Mouse (Mus musculus) left cerebral cortex, postnatal 36 days (tissue): ENCODE data around the gene Vmn2r105. TPM values are rescaled to one million over a fixed set of nuclear protein-coding genes. Genes with fewer than 3 reads are reported as not detected.

ENCODE experiments used
- DNase-seq, 2 experiments: peaks; one replicate each; pipeline ENCODE4 v3.0.0; 2021 to 2022; ENCODE audit warnings: low spot score in 2 of 2, mixed read lengths in 1 of 2
- intact Hi-C: fragments of 180-260 bp; cut with DNase I; formaldehyde crosslinking; loops from one replicate; pipeline ENCODE4 v1.15.1; 2025
- total RNA-seq, 2 experiments: library from RNA; stranded (reverse); gene quantifications; 2 replicates each; pipeline ENCODE4 v1.2.3; 2021

The Vmn2r105 gene
- total RNA-seq, result not detected

DNA sequence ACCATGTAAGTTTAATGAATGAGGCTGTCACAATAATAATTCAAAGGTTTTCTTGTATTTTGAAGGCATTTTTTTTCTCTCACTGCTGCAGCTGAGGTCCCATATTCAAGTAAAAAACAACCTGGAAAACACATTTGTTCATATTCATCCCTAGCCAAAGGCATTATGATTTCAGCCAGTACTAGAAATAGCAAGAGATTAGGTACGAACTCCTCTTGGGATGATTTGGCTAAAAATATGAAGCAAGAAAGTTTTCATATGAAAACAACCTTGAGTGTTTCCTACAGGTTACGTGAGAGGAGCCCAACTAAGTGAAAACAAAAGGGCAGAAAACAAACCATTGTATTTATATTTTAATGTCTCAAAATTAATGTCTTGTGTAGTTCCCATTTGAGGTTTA, at the start of gene Vmn2r105:
Vmn2r105 (minus strand) TSS at position 101 of the 400 bp plus-strand sequence.
- intact Hi-C loops, result no loop called here
- DNase-seq, result no peak

DNA sequence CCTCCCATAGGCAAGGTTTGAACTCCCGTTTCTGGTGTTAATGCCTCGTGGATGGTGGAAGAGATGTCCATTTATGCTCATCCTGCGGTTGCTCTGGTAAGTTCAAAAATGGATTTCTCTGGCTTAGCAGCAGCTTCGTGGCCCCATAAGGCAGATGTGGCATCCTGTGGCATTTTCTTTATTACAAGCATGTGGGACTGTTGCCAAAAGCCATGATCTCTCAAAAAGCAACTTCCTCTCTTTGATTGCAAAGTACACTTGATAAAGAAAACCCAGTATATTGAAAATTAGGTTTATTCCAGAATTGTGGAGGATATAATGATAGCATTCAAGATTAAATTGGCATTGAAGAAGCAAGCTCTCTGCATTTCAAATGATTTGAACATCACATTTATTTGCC, 20.7 kb upstream of the Vmn2r105 start:
- DNase-seq, result no peak
- intact Hi-C loops, result no loop called here

DNA sequence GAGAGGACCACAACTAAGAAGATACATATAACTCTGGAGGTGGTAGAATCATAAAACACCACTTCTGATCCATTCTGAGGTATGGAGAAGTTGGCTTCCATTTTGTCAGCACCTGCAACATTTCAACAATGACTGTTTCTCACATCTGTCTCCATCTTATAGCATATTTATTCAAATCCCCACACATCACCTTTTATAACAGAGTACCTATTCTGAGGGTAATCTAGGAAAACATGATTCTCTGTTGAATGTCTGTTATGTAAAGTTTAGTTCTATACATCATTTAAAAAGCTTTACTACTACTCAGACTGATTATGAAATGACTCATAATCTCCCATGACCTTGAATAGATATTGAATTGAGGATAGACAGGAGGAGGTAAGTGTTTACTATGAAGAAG, 51.9 kb downstream of the Vmn2r105 start, which contains the start of gene Fpr-rs6:
Fpr-rs6 (minus strand) TSS at position 101 of the 400 bp plus-strand sequence.
- intact Hi-C loops, result no loop called here
- DNase-seq, result no peak

Other genes starting within 250 kb of the Vmn2r105 start
- gene Vmn2r104, start 186.7 kb downstream of the Vmn2r105 start, total RNA-seq, result not detected
- not detected for gene Fpr-rs7, start 120.8 kb downstream of the Vmn2r105 start, total RNA-seq
- gene Fpr-rs6, start 52.0 kb downstream of the Vmn2r105 start, total RNA-seq, result not detected
- not detected for gene Vmn2r106, start 50.5 kb upstream of the Vmn2r105 start, total RNA-seq
- not detected for gene Vmn2r107, start 110.2 kb upstream of the Vmn2r105 start, total RNA-seq
- not detected for gene Vmn1r224, start 179.1 kb upstream of the Vmn2r105 start, total RNA-seq
- gene Vmn2r108, start 246.3 kb upstream of the Vmn2r105 start, total RNA-seq, result under 1 TPM in 1 of 2 experiments, not detected in 1; 0.07 TPM